Mouse (Mus musculus) limb, embryonic 15.5 days (tissue): ENCODE data around the gene Spata32. TPM values are rescaled to one million over a fixed set of nuclear protein-coding genes. Genes with fewer than 3 reads are reported as not detected.

Source experiments
- ATAC-seq: fragments of 200-750 bp; cut with Nextera tagmentation; 2 replicates; pipeline ENCODE4 v1.8.0; 2017; ENCODE audit warnings: low read depth, moderate TSS enrichment; ENCODE audit not compliant: insufficient number of reproducible peaks, low FRiP score, low TSS enrichment
- H3K27ac ChIP-seq: fragments of 300-500 bp; sonication (generic); 2 replicates; pipeline ENCODE4 v1.5.1; 2015; ENCODE audit warnings: moderate library complexity, mild to moderate bottlenecking, inconsistent platforms
- H3K27me3 ChIP-seq: fragments of 300-500 bp; sonication (generic); 2 replicates; pipeline ENCODE4 v1.6.1; 2015; ENCODE audit warnings: inconsistent platforms
- H3K36me3 ChIP-seq: fragments of 300-500 bp; sonication (generic); 2 replicates; pipeline ENCODE4 v1.6.1; 2015; ENCODE audit warnings: inconsistent platforms
- H3K4me1 ChIP-seq: fragments of 300-500 bp; sonication (generic); 2 replicates; pipeline ENCODE4 v1.6.1; 2015; ENCODE audit warnings: inconsistent platforms
- H3K4me2 ChIP-seq: fragments of 300-500 bp; sonication (generic); 2 replicates; pipeline ENCODE4 v1.6.1; 2015; ENCODE audit warnings: mild to moderate bottlenecking, inconsistent platforms
- H3K4me3 ChIP-seq: fragments of 300-500 bp; sonication (generic); 2 replicates; pipeline ENCODE4 v1.5.1; 2015; ENCODE audit warnings: mild to moderate bottlenecking, inconsistent platforms
- H3K9ac ChIP-seq: fragments of 300-500 bp; sonication (generic); 2 replicates; pipeline ENCODE4 v1.6.1; 2015; ENCODE audit warnings: inconsistent platforms
- H3K9me3 ChIP-seq: fragments of 300-500 bp; sonication (generic); 2 replicates; pipeline ENCODE4 v1.6.1; 2016; ENCODE audit warnings: inconsistent platforms
- WGBS: fragments of 180-500 bp; shearing (Covaris S2); methylation state at CpG from one replicate; pipeline ENCODE4 v1.1.7; 2015; 5-methylcytosine and 5-hydroxymethylcytosine counted together
- polyA plus RNA-seq: library from polyadenylated mRNA; unstranded; fragments of >200 nt; fragmentation: Nextera tagmentation; extraction: Ambion mirVana; gene quantifications from 2 replicates; pipeline ENCODE4 v1.2.1, GENCODE M21; 2015

Gene Spata32
- polyA plus RNA-seq, 1 experiment from 2014 or later, result not detected

GRCm38 (mm10) chr11:103260034-103260433 lies 41.8 kb upstream of the Spata32 start:
- H3K9me3 ChIP-seq, result no peaks in the 10 kb centered on the region
- H3K36me3 ChIP-seq, result no peaks in the 10 kb centered on the region
- no peak overlapping the region for H3K9ac ChIP-seq
- no peak overlapping the region for H3K4me3 ChIP-seq
- no peak overlapping the region for H3K4me2 ChIP-seq
- ATAC-seq, result no peak
- no peak overlapping the region for H3K27ac ChIP-seq
- 92% methylated on average over 5 of the region's 5 CpGs for WGBS
- no peaks in the 10 kb centered on the region for H3K27me3 ChIP-seq
- peaks cover 29% of the 10 kb centered on the region for H3K4me1 ChIP-seq

DNA sequence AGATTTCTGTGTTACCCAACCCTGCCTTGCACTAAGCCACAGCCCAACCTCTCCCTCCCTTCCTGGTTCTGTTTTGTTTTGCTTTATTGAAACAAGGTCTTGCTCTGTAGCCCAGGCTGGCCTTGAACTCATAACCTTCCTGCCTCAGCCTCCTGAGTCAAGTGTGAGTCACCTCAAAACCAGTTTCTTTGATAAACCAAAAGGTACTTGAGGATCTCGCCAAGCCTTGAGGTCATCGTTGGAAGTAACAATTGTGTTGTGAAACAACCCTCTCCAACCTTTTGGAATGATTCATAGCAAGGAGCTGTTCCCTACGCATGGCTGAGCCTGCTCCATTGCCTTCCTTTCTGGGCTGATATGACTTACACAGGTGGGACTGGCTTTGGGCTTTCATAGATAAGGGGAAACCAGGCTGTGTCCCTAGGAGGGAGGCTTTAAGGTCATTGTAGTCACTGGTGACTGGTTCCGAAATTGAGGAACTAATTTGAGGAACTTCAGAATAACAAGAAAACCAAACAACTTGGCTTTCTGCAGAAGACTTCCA lies 39.8 kb upstream of the Spata32 start:
- H3K36me3 ChIP-seq, result no peaks in the 10 kb centered on the region
- ATAC-seq, result no peak
- H3K9ac ChIP-seq, result no peak overlapping the region
- peaks cover 16% of the 10 kb centered on the region for H3K4me1 ChIP-seq
- 85% methylated on average over 4 of the region's 4 CpGs for WGBS
- H3K4me3 ChIP-seq, result no peak overlapping the region
- no peak overlapping the region for H3K27ac ChIP-seq
- H3K4me2 ChIP-seq, result no peak overlapping the region
- no peaks in the 10 kb centered on the region for H3K9me3 ChIP-seq
- H3K27me3 ChIP-seq, result no peaks in the 10 kb centered on the region

GRCm38 (mm10) chr11:103253605-103254004 lies 35.4 kb upstream of the Spata32 start:
- H3K27ac ChIP-seq, result no peak overlapping the region
- 73% methylated on average over 5 of the region's 5 CpGs for WGBS
- no peak for ATAC-seq
- no peaks in the 10 kb centered on the region for H3K27me3 ChIP-seq
- no peak overlapping the region for H3K9ac ChIP-seq
- no peaks in the 10 kb centered on the region for H3K36me3 ChIP-seq
- H3K4me1 ChIP-seq, result peaks cover 8% of the 10 kb centered on the region
- H3K9me3 ChIP-seq, result no peaks in the 10 kb centered on the region
- H3K4me2 ChIP-seq, result no peak overlapping the region
- no peak overlapping the region for H3K4me3 ChIP-seq

GRCm38 (mm10) chr11:103252380-103252779 lies 34.1 kb upstream of the Spata32 start:
- no peak overlapping the region for H3K4me3 ChIP-seq
- no peak overlapping the region for H3K9ac ChIP-seq
- no peaks in the 10 kb centered on the region for H3K9me3 ChIP-seq
- no peak overlapping the region for H3K4me2 ChIP-seq
- H3K36me3 ChIP-seq, result no peaks in the 10 kb centered on the region
- H3K4me1 ChIP-seq, result peaks cover 18% of the 10 kb centered on the region
- 85% methylated on average over 5 of the region's 5 CpGs for WGBS
- ATAC-seq, result no peak
- no peaks in the 10 kb centered on the region for H3K27me3 ChIP-seq
- no peak overlapping the region for H3K27ac ChIP-seq

DNA sequence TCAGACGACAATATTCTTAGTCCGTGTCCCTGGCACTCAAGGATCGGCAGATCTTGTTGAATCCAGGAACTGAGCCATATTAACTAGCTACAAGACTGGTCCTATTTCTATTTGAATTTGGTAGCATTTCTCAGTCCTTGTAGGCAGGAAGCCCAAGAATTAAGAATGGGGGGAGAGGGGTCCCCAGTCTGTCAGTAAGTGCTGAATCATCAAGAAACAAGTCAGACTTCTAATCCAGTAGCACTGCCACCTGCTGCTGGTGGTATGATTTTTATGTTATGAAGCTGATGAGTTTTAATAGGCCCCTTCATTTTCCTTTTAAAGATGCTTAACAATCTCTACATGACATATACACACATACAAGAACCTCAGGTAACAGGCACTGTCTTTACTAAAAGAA lies 32.1 kb upstream of the Spata32 start:
- Histone ChIP-seq H3K4me2 (no peak overlapping the region), H3K27me3 (no peaks in the 10 kb centered on the region), H3K9me3 (no peaks in the 10 kb centered on the region), H3K4me3 (no peak overlapping the region), H3K27ac (no peak overlapping the region), H3K4me1 (peaks cover 35% of the 10 kb centered on the region), H3K36me3 (no peaks in the 10 kb centered on the region), H3K9ac (no peak overlapping the region)
- WGBS, result 87% methylated on average over 3 of the region's 3 CpGs
- ATAC-seq, result no peak

- no peak overlapping the region for H3K27ac ChIP-seq
- no peak overlapping the region for H3K9ac ChIP-seq
- no peak overlapping the region for H3K4me3 ChIP-seq
- H3K4me2 ChIP-seq, result no peak overlapping the region
- no peaks in the 10 kb centered on the region for H3K36me3 ChIP-seq
- WGBS, result 66% methylated on average over 6 of the region's 6 CpGs
- H3K27me3 ChIP-seq, result no peaks in the 10 kb centered on the region
- no peak for ATAC-seq
- H3K4me1 ChIP-seq, result peaks cover 43% of the 10 kb centered on the region
- no peaks in the 10 kb centered on the region for H3K9me3 ChIP-seq
Observed at GRCm38 (mm10) chr11:103249509-103249908, 31.3 kb upstream of the Spata32 start.

- Histone ChIP-seq H3K4me1 (peaks cover 43% of the 10 kb centered on the region), H3K27ac (peak overlapping the region; percentile 38; the same call in 1 of the 2 replicates), H3K9ac (no peak overlapping the region), H3K4me2 (no peak overlapping the region), H3K9me3 (no peaks in the 10 kb centered on the region), H3K27me3 (no peaks in the 10 kb centered on the region), H3K36me3 (no peaks in the 10 kb centered on the region), H3K4me3 (no peak overlapping the region)
- 61% methylated on average over 5 of the region's 5 CpGs for WGBS
- no peak for ATAC-seq
Observed at GRCm38 (mm10) chr11:103248837-103249236, 30.6 kb upstream of the Spata32 start.

DNA sequence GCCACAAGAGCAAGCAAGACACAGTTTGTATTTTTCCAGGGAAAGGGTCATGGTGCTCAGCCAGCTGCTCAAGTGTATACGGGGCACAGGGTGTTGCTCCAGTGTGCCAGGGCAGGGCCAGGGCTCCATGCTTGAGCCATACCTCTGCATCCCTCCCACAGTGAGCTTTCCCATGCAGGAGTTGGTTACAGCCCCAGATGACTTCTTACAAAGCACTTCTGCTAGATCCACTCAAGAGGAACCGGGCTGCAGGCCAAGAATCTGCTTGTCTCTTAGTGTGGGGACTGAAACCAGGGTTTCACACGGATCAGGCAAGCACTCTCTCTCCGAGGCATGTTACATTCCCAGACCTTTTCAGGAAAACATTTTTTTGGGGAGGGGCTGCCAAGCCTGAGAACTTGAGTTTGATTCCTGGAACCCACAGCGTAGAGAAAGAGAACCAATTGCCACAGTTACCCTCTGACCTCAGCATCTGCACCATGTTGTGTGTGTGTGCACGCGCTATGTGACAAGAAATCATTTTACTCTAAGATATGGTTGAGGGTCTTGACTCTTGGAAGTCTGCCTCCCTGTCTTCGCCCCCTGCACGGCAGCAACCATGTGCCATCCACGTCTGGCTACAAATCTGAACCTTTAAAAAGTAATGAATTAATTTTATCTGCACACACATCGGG lies 29.4 kb upstream of the Spata32 start:
- peak overlapping the region; percentile 54; the same call in 1 of the 2 replicates for H3K27ac ChIP-seq
- no peak overlapping the region for H3K4me2 ChIP-seq
- H3K4me3 ChIP-seq, result no peak overlapping the region
- 57% methylated on average over 11 of the region's 11 CpGs for WGBS
- H3K36me3 ChIP-seq, result no peaks in the 10 kb centered on the region
- H3K4me1 ChIP-seq, result peaks cover 40% of the 10 kb centered on the region
- H3K9me3 ChIP-seq, result no peaks in the 10 kb centered on the region
- no peaks in the 10 kb centered on the region for H3K27me3 ChIP-seq
- H3K9ac ChIP-seq, result no peak overlapping the region
- no peak for ATAC-seq

DNA sequence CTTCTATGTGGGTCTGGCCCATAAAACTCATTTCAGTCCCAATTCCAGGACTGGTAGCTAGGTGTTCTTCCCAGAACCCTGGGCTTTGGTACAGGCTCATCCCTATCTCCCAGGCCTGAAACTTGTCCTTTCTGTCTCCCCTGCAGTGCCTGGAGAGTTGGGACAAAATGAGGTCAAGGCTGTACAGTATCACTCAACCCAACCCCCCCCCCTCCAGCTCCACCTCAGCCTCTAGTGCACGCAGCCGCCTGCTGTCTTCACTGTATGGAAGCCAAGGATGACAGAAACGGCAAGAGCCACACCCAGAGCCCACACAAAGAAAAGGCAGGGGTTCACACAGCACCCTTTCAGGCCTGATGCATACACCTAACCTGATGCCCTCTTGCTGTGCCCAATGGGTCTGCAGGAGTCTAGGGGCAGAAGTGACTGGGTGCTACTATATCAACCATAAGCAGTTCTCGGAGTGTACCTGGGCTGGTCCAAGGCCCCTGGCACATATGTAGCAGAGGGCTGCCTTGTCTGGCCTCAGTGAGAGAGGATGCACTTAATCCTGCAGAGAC lies 28.6 kb upstream of the Spata32 start:
- ATAC-seq, result no peak
- peaks cover 3% of the 10 kb centered on the region; the same call in 1 of the 2 replicates for H3K36me3 ChIP-seq
- peaks cover 40% of the 10 kb centered on the region for H3K4me1 ChIP-seq
- no peaks in the 10 kb centered on the region for H3K9me3 ChIP-seq
- H3K4me2 ChIP-seq, result no peak overlapping the region
- WGBS, result 37% methylated on average over 4 of the region's 4 CpGs
- H3K9ac ChIP-seq, result no peak overlapping the region
- no peak overlapping the region for H3K4me3 ChIP-seq
- peak overlapping the region; percentile 69 for H3K27ac ChIP-seq
- H3K27me3 ChIP-seq, result no peaks in the 10 kb centered on the region

DNA sequence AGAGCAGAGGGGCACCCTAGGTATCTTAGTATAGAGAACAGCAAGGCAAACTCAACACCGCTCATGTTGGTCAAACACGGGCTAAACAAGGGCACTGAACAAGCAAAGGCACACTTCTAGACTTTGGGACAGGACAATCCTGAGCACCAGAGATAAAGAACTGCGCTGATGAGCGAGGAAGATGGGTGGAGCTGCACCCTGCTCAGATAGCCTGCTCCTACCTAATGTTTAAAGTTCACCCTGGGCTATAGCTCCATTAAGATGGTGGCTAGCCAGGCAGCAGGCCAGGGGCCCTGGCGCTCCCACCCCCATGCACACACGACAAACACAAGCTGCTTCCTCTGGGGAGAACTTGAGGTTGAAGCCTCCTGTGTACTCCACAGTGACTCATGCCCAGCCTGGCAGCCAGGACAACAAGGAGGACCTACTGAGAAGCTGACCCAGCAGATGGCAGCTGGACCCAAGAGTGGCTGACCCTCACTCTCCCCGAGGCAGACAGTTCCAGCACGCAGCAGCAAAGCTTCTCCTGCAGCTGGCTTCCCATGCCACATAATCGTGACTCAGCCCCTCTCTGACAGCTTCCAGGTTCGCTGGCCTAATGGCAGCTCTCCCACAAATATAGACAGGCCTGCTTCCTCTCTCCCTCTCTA lies 28.0 kb upstream of the Spata32 start:
- Histone ChIP-seq H3K4me3 (no peak overlapping the region), H3K4me1 (peaks cover 42% of the 10 kb centered on the region), H3K27me3 (no peaks in the 10 kb centered on the region), H3K9me3 (no peaks in the 10 kb centered on the region), H3K4me2 (no peak overlapping the region), H3K27ac (peak overlapping the region; percentile 69), H3K9ac (no peak overlapping the region), H3K36me3 (peaks cover 4% of the 10 kb centered on the region; the same call in 1 of the 2 replicates)
- WGBS, result 53% methylated on average over 10 of the region's 10 CpGs
- no peak for ATAC-seq

- no peak overlapping the region for H3K9ac ChIP-seq
- H3K9me3 ChIP-seq, result no peaks in the 10 kb centered on the region
- H3K27me3 ChIP-seq, result no peaks in the 10 kb centered on the region
- H3K27ac ChIP-seq, result no peak overlapping the region
- ATAC-seq, result no peak
- H3K4me2 ChIP-seq, result no peak overlapping the region
- WGBS, result 59% methylated on average over 4 of the region's 4 CpGs
- peaks cover 54% of the 10 kb centered on the region for H3K4me1 ChIP-seq
- no peak overlapping the region for H3K4me3 ChIP-seq
- peaks cover 6% of the 10 kb centered on the region for H3K36me3 ChIP-seq
Observed at GRCm38 (mm10) chr11:103244856-103245255, 26.6 kb upstream of the Spata32 start.

GRCm38 (mm10) chr11:103240740-103241139 lies 22.5 kb upstream of the Spata32 start:
- H3K4me1 ChIP-seq, result peaks cover 24% of the 10 kb centered on the region
- no peak overlapping the region for H3K4me2 ChIP-seq
- ATAC-seq, result no peak
- no peaks in the 10 kb centered on the region for H3K9me3 ChIP-seq
- H3K4me3 ChIP-seq, result no peak overlapping the region
- no peaks in the 10 kb centered on the region for H3K27me3 ChIP-seq
- H3K36me3 ChIP-seq, result peaks cover 47% of the 10 kb centered on the region
- no peak overlapping the region for H3K9ac ChIP-seq
- WGBS, result 25% methylated on average over 7 of the region's 7 CpGs
- H3K27ac ChIP-seq, result no peak overlapping the region
